Mouse (Mus musculus) forebrain, embryonic 11.5 days (tissue): ENCODE data around the gene Pygl. TPM values are rescaled to one million over a fixed set of nuclear protein-coding genes. Genes with fewer than 3 reads are reported as not detected.
"Not testable (repeated sequence)": the region's sequence is repeated elsewhere in the genome, so short reads cannot be mapped to it uniquely, and the experiment has no call there.

Experiments used
- ATAC-seq: fragments of 200-750 bp; cut with Nextera tagmentation; replicated peaks from 2 replicates; pipeline ENCODE4 v1.8.0; 2017; ENCODE audit warnings: moderate TSS enrichment; ENCODE audit not compliant: low FRiP score
- DNase-seq: peaks from one replicate; pipeline ENCODE4 v3.0.0-alpha.2; 2017; ENCODE audit warnings: low spot score
- H3K27ac ChIP-seq: fragments of 300-500 bp; sonication (generic); 2 replicates; pipeline ENCODE4 v1.5.1; 2014; ENCODE audit warnings: low read depth, low read length
- H3K27me3 ChIP-seq: fragments of 300-500 bp; sonication (generic); 2 replicates; pipeline ENCODE4 v1.6.1; 2014; ENCODE audit warnings: mild to moderate bottlenecking, low read length, mixed read lengths; ENCODE audit not compliant: control insufficient read depth, insufficient read depth
- H3K36me3 ChIP-seq: fragments of 300-500 bp; sonication (generic); 2 replicates; pipeline ENCODE4 v1.6.1; 2014; ENCODE audit warnings: mild to moderate bottlenecking, low read length, moderate library complexity, mixed read lengths; ENCODE audit not compliant: control insufficient read depth, insufficient read depth
- H3K4me1 ChIP-seq: fragments of 300-500 bp; sonication (generic); replicated peaks from 2 replicates; pipeline ENCODE4 v1.6.1; 2014; ENCODE audit warnings: low read length, mixed read lengths; ENCODE audit not compliant: control insufficient read depth, insufficient read depth
- H3K4me2 ChIP-seq: fragments of 300-500 bp; sonication (generic); 2 replicates; pipeline ENCODE4 v1.6.1; 2014; ENCODE audit warnings: low read depth, mild to moderate bottlenecking, low read length, moderate library complexity, mixed read lengths; ENCODE audit not compliant: severe bottlenecking
- H3K4me3 ChIP-seq: fragments of 300-500 bp; sonication (generic); 2 replicates; pipeline ENCODE4 v1.5.1; 2014; ENCODE audit warnings: low read depth, low read length
- H3K9ac ChIP-seq: fragments of 300-500 bp; sonication (generic); 2 replicates; pipeline ENCODE4 v1.6.1; 2014; ENCODE audit warnings: low read length
- H3K9me3 ChIP-seq: fragments of 300-500 bp; sonication (generic); 2 replicates; pipeline ENCODE4 v1.6.1; 2016; ENCODE audit warnings: low read length, mixed read lengths; ENCODE audit not compliant: control insufficient read depth
- WGBS: fragments of 180-500 bp; shearing (Covaris S2); extraction: QIAGEN DNeasy Blood & Tissue Kit; methylation state at CpG from one replicate; pipeline ENCODE4 v1.1.7; 2014; 5-methylcytosine and 5-hydroxymethylcytosine counted together
- polyA plus RNA-seq: library from polyadenylated mRNA; unstranded; fragments of >200 nt; fragmentation: Nextera tagmentation; extraction: Ambion mirVana; gene quantifications from 2 replicates; pipeline ENCODE4 v1.2.1, GENCODE M21; 2014

The Pygl gene
- polyA plus RNA-seq, 1 experiment from 2014 or later, result 5.9 TPM

DNA sequence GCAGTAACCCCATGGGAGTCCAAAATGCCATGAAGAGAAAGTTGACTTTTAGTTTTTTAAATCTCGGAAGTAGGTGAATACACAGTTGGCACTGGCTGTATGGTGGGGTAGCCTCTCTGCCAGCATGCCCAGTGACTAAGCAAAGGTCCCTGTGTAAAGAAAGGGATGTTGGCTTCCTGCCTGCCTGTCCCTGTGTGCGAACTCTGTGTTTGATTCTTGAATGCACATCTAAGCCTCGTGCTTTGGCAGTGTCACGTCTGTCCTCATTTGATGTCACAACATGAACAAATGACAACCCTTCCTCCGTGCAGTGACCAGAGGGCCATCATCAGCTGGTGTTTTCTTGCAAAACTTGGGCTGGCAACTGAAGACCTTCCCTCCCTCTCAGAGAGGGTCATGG is 34.9 kb downstream of the Pygl start:
- no peak overlapping the region for H3K9ac ChIP-seq
- H3K27me3 ChIP-seq, result no peaks in the 10 kb centered on the region
- no peak for ATAC-seq
- H3K4me1 ChIP-seq, result no peaks in the 10 kb centered on the region
- H3K36me3 ChIP-seq, result no peaks in the 10 kb centered on the region
- no peak overlapping the region for H3K4me2 ChIP-seq
- H3K9me3 ChIP-seq, result no peaks in the 10 kb centered on the region
- 85% methylated on average over 5 of the region's 5 CpGs for WGBS
- no peak overlapping the region for H3K27ac ChIP-seq
- H3K4me3 ChIP-seq, result no peak overlapping the region
- peak; percentile 34 for DNase-seq

DNA sequence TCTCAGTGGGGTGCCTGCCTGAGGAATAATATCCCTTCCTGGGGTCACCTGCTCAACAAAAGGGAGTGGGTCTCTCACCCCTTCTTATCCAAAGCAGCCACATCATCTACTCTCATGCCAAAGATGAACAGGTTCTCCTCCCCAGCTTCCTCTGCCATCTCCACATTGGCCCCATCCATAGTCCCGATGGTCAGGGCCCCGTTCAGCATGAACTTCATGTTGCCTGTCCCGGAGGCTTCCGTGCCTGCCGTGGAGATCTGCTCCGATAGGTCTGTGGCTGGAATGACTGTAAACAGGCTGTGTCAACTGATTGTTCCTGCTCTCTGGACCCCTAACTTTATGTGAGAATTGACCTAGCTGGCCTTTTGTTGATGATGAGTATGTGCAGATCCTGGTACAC is 35.9 kb downstream of the Pygl start:
- H3K27ac ChIP-seq, result no peak overlapping the region
- DNase-seq, result peak; percentile 41
- ATAC-seq, result no peak
- no peak overlapping the region for H3K4me3 ChIP-seq
- H3K9me3 ChIP-seq, result no peaks in the 10 kb centered on the region
- WGBS, result 97% methylated on average over 6 of the region's 6 CpGs
- no peaks in the 10 kb centered on the region for H3K27me3 ChIP-seq
- no peak overlapping the region for H3K9ac ChIP-seq
- H3K4me1 ChIP-seq, result no peaks in the 10 kb centered on the region
- H3K4me2 ChIP-seq, result no peak overlapping the region
- no peaks in the 10 kb centered on the region for H3K36me3 ChIP-seq

DNA sequence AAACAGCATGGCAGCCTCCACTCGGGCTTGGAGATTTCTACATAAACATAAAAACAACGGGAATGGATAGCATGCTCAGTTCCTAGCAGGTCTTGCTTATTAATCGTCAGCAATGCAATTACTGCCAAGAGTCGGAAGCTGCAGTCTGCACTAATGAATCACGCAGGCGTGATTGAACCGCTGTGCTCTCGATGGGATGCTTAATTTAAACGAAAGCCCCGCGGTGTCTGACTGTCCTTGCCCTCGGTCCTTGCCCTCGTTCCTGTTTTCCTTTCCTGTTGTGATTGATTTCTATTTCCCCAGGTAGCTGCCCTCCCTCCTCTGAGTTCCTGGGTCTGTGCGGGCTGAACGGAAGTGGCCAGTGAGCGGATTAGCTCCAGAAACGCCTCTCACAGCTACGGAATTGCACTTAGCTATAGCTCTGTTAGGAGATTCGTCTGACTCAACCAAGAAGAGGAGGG is 39.0 kb downstream of the Pygl start:
- Histone ChIP-seq H3K27me3 (no peaks in the 10 kb centered on the region), H3K4me1 (no peaks in the 10 kb centered on the region), H3K9ac (0 out of 2 replicates have a peak overlapping the region, but pooled peaks have one; percentile 27), H3K27ac (no peak overlapping the region), H3K36me3 (no peaks in the 10 kb centered on the region), H3K4me3 (peak overlapping the region; percentile 19; the same call in 1 of the 2 replicates), H3K4me2 (peak overlapping the region; percentile 45; the same call in 1 of the 2 replicates), H3K9me3 (no peaks in the 10 kb centered on the region)
- ATAC-seq (peak; percentile 44), DNase-seq (peak; percentile 54)
- 29% methylated on average over 19 of the region's 19 CpGs for WGBS

DNA sequence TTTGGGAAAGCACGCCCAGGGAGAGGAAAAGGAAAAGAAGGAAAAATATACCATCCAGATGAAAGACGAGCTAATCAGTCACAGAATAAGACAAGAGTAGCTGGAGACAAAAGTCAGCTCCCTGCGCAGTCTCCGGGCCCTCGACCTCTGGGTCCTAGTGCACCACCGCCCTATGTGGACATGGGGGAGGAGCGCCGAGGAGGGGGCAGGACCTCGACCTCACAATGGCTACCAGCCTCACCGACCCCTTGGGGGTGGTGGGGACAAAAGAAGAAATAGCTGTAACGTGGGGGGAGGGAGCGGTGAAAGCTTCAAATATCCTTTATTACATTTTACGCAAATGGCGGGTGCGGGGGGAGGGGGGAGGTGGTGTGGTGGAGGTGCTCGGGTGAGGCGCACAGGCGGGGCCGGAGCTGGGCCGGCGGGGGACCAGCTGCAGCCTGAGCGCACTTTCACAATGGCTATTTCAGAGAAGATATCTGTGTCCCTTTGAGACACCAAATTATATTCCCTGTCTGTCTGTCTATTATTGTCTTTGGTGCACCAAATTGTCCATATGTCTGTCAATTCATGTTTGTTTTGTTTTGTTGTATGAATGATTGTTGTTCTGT is 47.0 kb downstream of the Pygl start:
- DNase-seq, result peak; percentile 50
- H3K9me3 ChIP-seq, result no peaks in the 10 kb centered on the region; the same call in 1 of the 2 replicates
- no peak overlapping the region for H3K4me2 ChIP-seq
- no peaks in the 10 kb centered on the region for H3K4me1 ChIP-seq
- WGBS, result 84% methylated on average over 22 of the region's 22 CpGs
- ATAC-seq, result no peak
- no peaks in the 10 kb centered on the region for H3K27me3 ChIP-seq
- H3K9ac ChIP-seq, result no peak overlapping the region
- no peak overlapping the region for H3K4me3 ChIP-seq
- H3K27ac ChIP-seq, result no peak overlapping the region
- no peaks in the 10 kb centered on the region for H3K36me3 ChIP-seq

DNA sequence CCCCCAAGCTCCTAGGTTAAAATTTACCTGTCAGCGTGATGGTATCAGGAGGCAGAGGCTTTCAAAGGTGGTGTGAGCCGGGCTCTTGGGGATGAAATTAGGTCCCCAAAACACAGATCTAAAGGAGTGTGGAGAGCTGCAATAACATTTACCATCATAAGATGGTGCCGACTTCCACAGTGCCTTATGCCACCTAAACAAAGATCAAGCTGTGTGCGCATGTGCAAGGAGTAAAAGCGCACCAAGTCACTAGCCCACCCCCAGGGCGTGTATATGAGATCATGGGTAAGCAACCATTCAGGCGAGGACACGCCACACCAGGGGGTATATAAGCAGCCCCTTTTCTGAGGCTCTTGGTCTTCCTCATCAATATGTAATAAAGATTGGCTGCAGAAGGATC is 47.8 kb downstream of the Pygl start:
- not testable (repeated sequence) for H3K9ac ChIP-seq, ATAC-seq, H3K4me3 ChIP-seq, H3K36me3 ChIP-seq, H3K4me1 ChIP-seq, H3K4me2 ChIP-seq, H3K9me3 ChIP-seq, H3K27ac ChIP-seq, H3K27me3 ChIP-seq
- DNase-seq, result peak; percentile 9
- 93% methylated on average over 8 of the region's 8 CpGs for WGBS

DNA sequence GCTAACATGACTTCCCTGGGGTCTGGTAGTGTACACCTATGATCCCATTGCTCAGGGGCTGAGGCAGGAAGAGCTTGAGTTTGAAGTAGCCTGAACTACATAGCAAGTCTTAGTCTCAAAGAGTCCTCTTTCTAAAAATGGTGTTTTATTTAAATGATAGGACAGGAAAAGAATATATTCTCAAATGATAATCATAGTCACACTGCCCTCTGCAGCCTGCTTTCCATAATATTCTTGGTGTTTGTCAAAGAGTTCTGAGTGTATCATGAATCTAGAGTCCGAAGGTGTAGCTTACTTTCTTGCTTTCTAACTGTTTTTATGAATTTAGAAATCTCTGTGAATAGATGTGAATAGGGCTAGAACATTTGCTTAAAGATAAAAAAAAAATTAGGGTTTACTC is 61.3 kb downstream of the Pygl start:
- H3K4me3 ChIP-seq, result no peak overlapping the region
- no peak for ATAC-seq
- DNase-seq, result no peak
- no peaks in the 10 kb centered on the region for H3K4me1 ChIP-seq
- no peaks in the 10 kb centered on the region for H3K9me3 ChIP-seq
- H3K4me2 ChIP-seq, result no peak overlapping the region
- H3K27ac ChIP-seq, result no peak overlapping the region
- WGBS, result 87% methylated on average over 1 of the region's 1 CpGs
- no peak overlapping the region for H3K9ac ChIP-seq
- no peaks in the 10 kb centered on the region for H3K27me3 ChIP-seq
- H3K36me3 ChIP-seq, result no peaks in the 10 kb centered on the region

DNA sequence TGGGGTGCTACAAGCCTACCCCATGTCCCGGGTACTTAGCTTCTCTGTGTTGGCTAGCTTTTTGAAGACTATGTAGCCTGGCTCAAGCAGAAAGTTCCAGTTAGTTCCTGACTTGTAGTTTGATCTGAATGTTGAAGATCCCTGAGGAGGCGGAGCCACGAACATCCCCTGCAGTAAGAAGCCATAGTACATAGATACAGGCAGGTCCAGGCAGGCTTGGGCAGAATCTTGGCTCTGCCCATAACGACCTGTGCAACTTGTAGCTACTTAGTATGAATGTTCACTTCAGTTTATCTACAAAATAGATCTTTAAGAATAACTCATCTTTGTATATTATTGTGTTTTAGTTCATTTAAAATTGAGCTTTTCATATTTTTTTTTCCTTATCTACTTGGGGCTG is 63.3 kb downstream of the Pygl start:
- H3K4me3 ChIP-seq, result no peak overlapping the region
- no peaks in the 10 kb centered on the region for H3K36me3 ChIP-seq
- no peak for ATAC-seq
- no peaks in the 10 kb centered on the region for H3K27me3 ChIP-seq
- H3K9ac ChIP-seq, result no peak overlapping the region
- no peak for DNase-seq
- H3K4me2 ChIP-seq, result no peak overlapping the region
- 88% methylated on average over 4 of the region's 4 CpGs for WGBS
- no peaks in the 10 kb centered on the region for H3K4me1 ChIP-seq
- H3K27ac ChIP-seq, result no peak overlapping the region
- H3K9me3 ChIP-seq, result no peaks in the 10 kb centered on the region

DNA sequence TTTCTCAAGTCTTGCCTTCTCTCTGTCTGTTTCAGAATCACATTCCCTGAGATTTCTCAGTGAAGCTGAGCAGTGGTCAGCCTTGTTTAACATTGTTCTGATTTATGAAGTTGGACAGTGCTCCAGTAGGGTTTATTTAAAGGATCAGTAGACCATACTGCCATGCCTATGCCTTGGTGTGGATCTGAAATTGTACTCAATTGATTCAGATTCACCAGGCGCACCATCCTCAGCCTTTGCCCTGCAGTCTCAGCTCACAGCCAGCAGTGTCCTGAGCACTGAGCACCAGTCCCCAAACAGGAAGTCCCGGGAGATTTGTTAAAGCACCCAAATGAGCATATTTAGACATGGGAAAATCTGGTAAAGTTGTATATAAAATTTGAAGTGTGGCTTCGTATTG is 66.5 kb downstream of the Pygl start:
- 90% methylated on average over 3 of the region's 3 CpGs for WGBS
- H3K9me3 ChIP-seq, result no peaks in the 10 kb centered on the region
- DNase-seq, result no peak

DNA sequence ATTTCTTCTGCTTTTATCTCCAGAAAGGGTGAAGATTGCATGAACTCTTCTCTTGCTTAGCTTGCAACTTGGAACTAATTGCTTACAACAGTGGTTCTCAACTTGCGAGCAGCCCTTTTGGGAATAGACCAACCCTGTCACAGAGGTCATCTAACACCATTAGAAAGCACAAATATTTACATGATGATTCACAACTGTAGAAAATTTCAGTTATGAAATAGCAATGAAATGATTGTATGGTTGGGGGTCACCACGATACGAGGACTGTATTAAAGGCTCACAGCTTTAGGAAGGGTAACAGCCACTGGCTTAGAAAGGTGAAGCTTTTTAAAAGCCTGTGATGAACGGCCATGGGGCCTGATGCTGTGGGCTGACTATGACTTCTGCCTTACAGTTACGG is 70.2 kb downstream of the Pygl start:
- Histone ChIP-seq H3K36me3 (no peaks in the 10 kb centered on the region), H3K27ac (no peak overlapping the region), H3K4me2 (no peak overlapping the region), H3K27me3 (no peaks in the 10 kb centered on the region), H3K9me3 (no peaks in the 10 kb centered on the region), H3K9ac (no peak overlapping the region), H3K4me3 (no peak overlapping the region), H3K4me1 (no peaks in the 10 kb centered on the region)
- 87% methylated on average over 5 of the region's 5 CpGs for WGBS
- ATAC-seq (no peak), DNase-seq (no peak)

More for the DNA sequence above, 66.5 kb downstream of the Pygl start:
- Histone ChIP-seq H3K27me3 (no peaks in the 10 kb centered on the region), H3K4me2 (no peak overlapping the region), H3K4me3 (no peak overlapping the region), H3K4me1 (no peaks in the 10 kb centered on the region), H3K36me3 (no peaks in the 10 kb centered on the region), H3K9ac (no peak overlapping the region), H3K27ac (no peak overlapping the region)
- no peak for ATAC-seq
